In genomic region chr9:36965720-36966119, GRCm38 (mm10) we compare ENCODE assay signal across 11 mouse cellular contexts.
A peak's percentile ranks its signal among the peaks of the same experiment; 100 is the strongest.
DNase-seq lines count a peak whose midpoint lies in the region; ATAC-seq and TF ChIP-seq lines count a peak whose summit lies in the region.
"Had no signal": no experiment of that assay in that cellular context is flagged by ENCODE, and none has a peak within 500 bp of the region (broad histone marks: within the 10 kb centered on the region; RNA-seq: fewer than 3 reads in every experiment).

No protein-coding gene starts in this region.

- ATAC-seq in limb, embryonic 11.5 days (ENCODE audit: insufficient number of reproducible peaks, low FRiP score, low TSS enrichment, low read depth), result no peak

- peaks cover 16% of the 10 kb centered on the region; the same call in 1 of the 2 replicates for H3K27me3 ChIP-seq in limb, embryonic 11.5 days (ENCODE audit: control insufficient read depth, insufficient read depth, low read length)
- H3K27me3 ChIP-seq: embryonic facial prominence, embryonic 12.5 days had no signal

- no peak overlapping the region for H3K27ac ChIP-seq in layer of hippocampus, adult 2 months
- H3K27ac ChIP-seq in limb, embryonic 11.5 days (replicated peaks; ENCODE audit: low read depth, low read length), result no peak overlapping the region
- H3K27ac ChIP-seq: embryonic facial prominence, embryonic 12.5 days; limb, embryonic 13.5 days had no signal

- 62% methylated on average over 5 of the region's 5 CpGs for WGBS in limb, embryonic 11.5 days

- no peak overlapping the region for H3K4me3 ChIP-seq in layer of hippocampus, adult 2 months
- H3K4me3 ChIP-seq in limb, embryonic 11.5 days (ENCODE audit: low read depth, low read length), result no peak overlapping the region
- H3K4me3 ChIP-seq: embryonic facial prominence, embryonic 12.5 days; limb, embryonic 13.5 days had no signal

- no peak for DNase-seq in layer of hippocampus, adult 2 months (ENCODE audit: low spot score in 2 of 2)
- DNase-seq in layer of hippocampus, adult 11-12 months (ENCODE audit: low spot score), result no peak
- DNase-seq in ES-CJ7 (ENCODE audit: low read depth, low spot score), result peak; percentile 80
- peak; percentile 24 for DNase-seq in adipocyte (ENCODE audit: low spot score)
- DNase-seq in limb, embryonic 11.5 days (ENCODE audit: low spot score), result peak; percentile 57
- no peak for DNase-seq in spleen, postnatal 36 days (ENCODE audit: low spot score in 2 of 2)
- DNase-seq in gastrocnemius, postnatal 4 days (ENCODE audit: low spot score in 2 of 2), result no peak
- no peak for DNase-seq in spleen, adult 12 weeks (ENCODE audit: low spot score)
- DNase-seq: right cerebral cortex, postnatal 25 days had no signal

- H3K9ac ChIP-seq in limb, embryonic 11.5 days (ENCODE audit: low read length), result no peak overlapping the region
- H3K9ac ChIP-seq: embryonic facial prominence, embryonic 12.5 days; limb, embryonic 13.5 days had no signal

- no peaks in the 10 kb centered on the region for H3K9me3 ChIP-seq in limb, embryonic 11.5 days (ENCODE audit: control insufficient read depth, low read length)
- H3K9me3 ChIP-seq: embryonic facial prominence, embryonic 12.5 days; limb, embryonic 13.5 days had no signal

- H3K36me3 ChIP-seq in limb, embryonic 11.5 days (ENCODE audit: control insufficient read depth, insufficient read depth, low read length), result no peaks in the 10 kb centered on the region
- H3K36me3 ChIP-seq: embryonic facial prominence, embryonic 12.5 days; limb, embryonic 13.5 days had no signal

- peaks cover 21% of the 10 kb centered on the region for H3K4me1 ChIP-seq in limb, embryonic 11.5 days (ENCODE audit: control insufficient read depth, insufficient read depth, low read length)

- no peak overlapping the region for H3K4me2 ChIP-seq in limb, embryonic 11.5 days (ENCODE audit: low read depth, severe bottlenecking)
- H3K4me2 ChIP-seq: embryonic facial prominence, embryonic 12.5 days; limb, embryonic 13.5 days had no signal

- TF ChIP-seq CTCF in layer of hippocampus, adult 2 months (conservative IDR thresholded peaks at IDR 0.05), result peak; percentile 75

Comparison
In these comparisons a context has a peak if more than half of its experiments do, and no peak if none do; other contexts are left out.
1. DNase-seq: peak in ES-CJ7 (single experiment), adipocyte (single experiment) and limb, embryonic 11.5 days (single experiment); none in layer of hippocampus, adult 2 months (0 of 2), layer of hippocampus, adult 11-12 months (single experiment), spleen, postnatal 36 days (0 of 2), gastrocnemius, postnatal 4 days (0 of 2) and spleen, adult 12 weeks (single experiment).